Mouse (Mus musculus): ENCODE data around the gene Plxnd1. TPM values are rescaled to one million over a fixed set of nuclear protein-coding genes. Genes with fewer than 3 reads are reported as not detected.

Gene Plxnd1
- polyA plus RNA-seq, 1 experiment = 0.11 TPM

GRCm38 (mm10) chr6:116014111-116014510, 19.3 kb upstream of the Plxnd1 start:
- no peak for TF ChIP-seq TAL1 (IDR thresholded peaks at IDR 0.05; ENCODE audit: low read length)
- TF ChIP-seq GATA1 (IDR thresholded peaks at IDR 0.05; ENCODE audit: low read length) = no peak
- Histone ChIP-seq H3K4me3 (replicated peaks) (no peak overlapping the region), H3K27me3 (ENCODE audit: control insufficient read depth) (no peaks in the 10 kb centered on the region), H3K9me3 (ENCODE audit: control insufficient read depth, low read length) (no peaks in the 10 kb centered on the region), H3K4me1 (ENCODE audit: control insufficient read depth) (no peaks in the 10 kb centered on the region), H3K36me3 (ENCODE audit: control insufficient read depth) (no peaks in the 10 kb centered on the region)

- Histone ChIP-seq H3K9me3 (ENCODE audit: control insufficient read depth, low read length) (no peaks in the 10 kb centered on the region), H3K4me1 (ENCODE audit: control insufficient read depth) (no peaks in the 10 kb centered on the region), H3K36me3 (ENCODE audit: control insufficient read depth) (no peaks in the 10 kb centered on the region), H3K27me3 (ENCODE audit: control insufficient read depth) (no peaks in the 10 kb centered on the region), H3K4me3 (replicated peaks) (no peak overlapping the region)
- TF ChIP-seq TAL1 (IDR thresholded peaks at IDR 0.05; ENCODE audit: low read length) = no peak
- no peak for TF ChIP-seq GATA1 (IDR thresholded peaks at IDR 0.05; ENCODE audit: low read length)
Observed at GRCm38 (mm10) chr6:116013687-116014086, 18.9 kb upstream of the Plxnd1 start.

GRCm38 (mm10) chr6:116010541-116010940, 15.7 kb upstream of the Plxnd1 start:
- H3K4me1 ChIP-seq (ENCODE audit: control insufficient read depth) = peaks cover 2% of the 10 kb centered on the region; the same call in 1 of the 2 replicates
- no peaks in the 10 kb centered on the region for H3K36me3 ChIP-seq (ENCODE audit: control insufficient read depth)
- H3K27me3 ChIP-seq (ENCODE audit: control insufficient read depth) = peaks cover 4% of the 10 kb centered on the region
- H3K9me3 ChIP-seq (ENCODE audit: control insufficient read depth, low read length) = no peaks in the 10 kb centered on the region
- no peak overlapping the region for H3K4me3 ChIP-seq (replicated peaks)
- TF ChIP-seq TAL1 (IDR thresholded peaks at IDR 0.05; ENCODE audit: low read length) (no peak), GATA1 (IDR thresholded peaks at IDR 0.05; ENCODE audit: low read length) (no peak)

DNA sequence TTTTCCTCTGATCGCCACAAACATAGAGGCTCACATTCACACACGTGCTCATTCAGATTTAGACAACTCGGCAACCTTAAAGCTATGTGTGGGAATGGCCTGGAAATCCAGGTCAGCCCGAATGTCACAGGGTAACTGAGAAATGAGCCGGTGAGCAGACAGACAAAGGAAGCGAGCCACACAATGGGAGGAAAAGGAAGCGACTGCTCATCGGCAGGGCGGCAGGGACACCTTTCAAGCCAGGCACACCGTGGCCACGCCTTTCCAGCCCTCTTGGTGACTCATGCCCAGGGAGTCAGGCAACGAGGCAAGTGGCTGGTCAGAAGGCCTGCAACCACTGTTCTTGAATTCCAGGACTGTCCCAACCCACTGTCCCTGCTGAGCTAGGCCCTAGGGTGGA, 14.6 kb upstream of the Plxnd1 start:
- no peaks in the 10 kb centered on the region for H3K36me3 ChIP-seq (ENCODE audit: control insufficient read depth)
- no peaks in the 10 kb centered on the region for H3K9me3 ChIP-seq (ENCODE audit: control insufficient read depth, low read length)
- no peak for TF ChIP-seq GATA1 (IDR thresholded peaks at IDR 0.05; ENCODE audit: low read length)
- no peak for TF ChIP-seq TAL1 (IDR thresholded peaks at IDR 0.05; ENCODE audit: low read length)
- peaks cover 3% of the 10 kb centered on the region for H3K4me1 ChIP-seq (ENCODE audit: control insufficient read depth)
- H3K4me3 ChIP-seq (replicated peaks) = no peak overlapping the region
- peaks cover 4% of the 10 kb centered on the region for H3K27me3 ChIP-seq (ENCODE audit: control insufficient read depth)

DNA sequence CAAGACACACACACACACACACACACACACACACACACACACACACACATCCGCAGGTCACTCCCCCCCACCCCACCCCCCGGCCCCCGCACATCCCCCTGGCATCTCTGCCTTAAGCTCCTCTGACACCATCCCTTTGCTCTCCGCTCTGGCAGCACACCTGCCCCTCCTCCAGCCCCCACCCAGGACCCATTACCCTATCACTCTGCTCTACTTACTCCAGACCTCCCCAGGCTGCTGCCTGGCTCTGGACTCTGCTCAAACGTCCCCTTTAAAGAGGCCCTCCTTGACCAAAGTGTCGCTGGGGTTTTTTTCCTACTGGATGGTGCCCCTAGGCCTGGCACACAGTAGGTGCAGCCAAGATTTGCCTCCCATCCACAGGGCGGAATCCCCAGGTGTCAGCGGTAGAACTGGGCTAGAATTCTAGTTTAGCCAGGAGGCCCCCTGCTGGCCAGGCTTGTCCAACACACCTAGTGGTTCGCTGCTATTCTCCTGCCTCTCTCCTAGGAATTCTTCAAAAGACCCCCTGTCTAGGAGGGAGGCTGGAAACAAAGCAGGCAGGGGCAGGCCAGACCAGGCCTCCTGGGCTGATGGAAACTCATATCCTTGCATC, 12.9 kb upstream of the Plxnd1 start:
- Histone ChIP-seq H3K4me1 (ENCODE audit: control insufficient read depth) (peaks cover 17% of the 10 kb centered on the region), H3K4me3 (replicated peaks) (no peak overlapping the region), H3K27me3 (ENCODE audit: control insufficient read depth) (peaks cover 4% of the 10 kb centered on the region), H3K9me3 (ENCODE audit: control insufficient read depth, low read length) (no peaks in the 10 kb centered on the region), H3K36me3 (ENCODE audit: control insufficient read depth) (no peaks in the 10 kb centered on the region)
- TF ChIP-seq TAL1 (IDR thresholded peaks at IDR 0.05; ENCODE audit: low read length) (no peak), GATA1 (IDR thresholded peaks at IDR 0.05; ENCODE audit: low read length) (no peak)

DNA sequence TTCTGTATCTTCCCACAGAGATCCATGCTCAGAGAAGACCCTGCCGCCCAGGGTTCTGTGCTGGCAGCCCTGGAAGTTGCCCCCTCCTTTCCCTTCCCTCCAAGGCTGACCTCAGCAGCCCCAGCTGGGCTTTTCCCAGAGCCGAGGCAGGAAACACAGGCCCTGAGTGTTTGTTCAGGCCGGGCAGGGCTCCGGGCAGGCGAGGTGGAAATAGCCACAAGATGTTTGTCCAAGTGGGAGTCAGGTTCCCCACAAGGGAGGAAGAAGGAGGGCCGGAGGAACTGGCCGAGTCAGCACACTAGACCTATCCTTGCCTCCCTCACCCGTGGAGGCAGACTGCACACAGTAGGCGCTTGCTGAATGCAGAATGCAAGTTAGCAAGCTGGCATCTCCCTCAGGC, 11.9 kb upstream of the Plxnd1 start:
- Histone ChIP-seq H3K4me1 (ENCODE audit: control insufficient read depth) (peaks cover 20% of the 10 kb centered on the region), H3K4me3 (replicated peaks) (no peak overlapping the region)

DNA sequence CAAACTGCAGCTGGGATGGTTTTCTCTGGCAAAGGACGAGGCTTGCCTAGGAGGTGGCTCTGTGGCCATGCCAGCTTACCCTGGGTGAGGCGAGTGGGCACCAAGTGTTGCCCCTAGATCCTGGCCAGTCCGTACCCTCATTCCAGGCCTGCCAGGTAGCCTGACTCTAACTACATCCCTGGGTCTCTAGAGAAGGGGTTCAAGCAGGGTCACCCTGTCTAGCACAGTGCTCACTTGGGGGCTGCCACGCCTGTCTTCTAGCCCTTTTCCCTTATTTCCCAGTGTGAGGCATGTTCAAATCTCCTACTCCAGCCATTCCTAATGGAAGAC, 11.1 kb upstream of the Plxnd1 start:
- TF ChIP-seq TAL1 (IDR thresholded peaks at IDR 0.05; ENCODE audit: low read length) = no peak
- Histone ChIP-seq H3K4me3 (replicated peaks) (no peak overlapping the region), H3K9me3 (ENCODE audit: control insufficient read depth, low read length) (no peaks in the 10 kb centered on the region), H3K4me1 (ENCODE audit: control insufficient read depth) (peaks cover 20% of the 10 kb centered on the region), H3K36me3 (ENCODE audit: control insufficient read depth) (no peaks in the 10 kb centered on the region), H3K27me3 (ENCODE audit: control insufficient read depth) (peaks cover 4% of the 10 kb centered on the region)

More for the DNA sequence above, 11.9 kb upstream of the Plxnd1 start:
- H3K9me3 ChIP-seq (ENCODE audit: control insufficient read depth, low read length) = no peaks in the 10 kb centered on the region
- no peaks in the 10 kb centered on the region for H3K36me3 ChIP-seq (ENCODE audit: control insufficient read depth)
- H3K27me3 ChIP-seq (ENCODE audit: control insufficient read depth) = peaks cover 4% of the 10 kb centered on the region
- TF ChIP-seq GATA1 (IDR thresholded peaks at IDR 0.05; ENCODE audit: low read length) (no peak), TAL1 (IDR thresholded peaks at IDR 0.05; ENCODE audit: low read length) (no peak)

- H3K4me1 ChIP-seq (ENCODE audit: control insufficient read depth) = peaks cover 20% of the 10 kb centered on the region
- no peaks in the 10 kb centered on the region for H3K9me3 ChIP-seq (ENCODE audit: control insufficient read depth, low read length)
- H3K4me3 ChIP-seq (replicated peaks) = no peak overlapping the region
- TF ChIP-seq TAL1 (IDR thresholded peaks at IDR 0.05; ENCODE audit: low read length) (no peak), GATA1 (IDR thresholded peaks at IDR 0.05; ENCODE audit: low read length) (no peak)
- peaks cover 4% of the 10 kb centered on the region for H3K27me3 ChIP-seq (ENCODE audit: control insufficient read depth)
- no peaks in the 10 kb centered on the region for H3K36me3 ChIP-seq (ENCODE audit: control insufficient read depth)
Observed at GRCm38 (mm10) chr6:116005275-116005958, 10.6 kb upstream of the Plxnd1 start.

- H3K4me1 ChIP-seq (ENCODE audit: control insufficient read depth) = peaks cover 20% of the 10 kb centered on the region
- H3K4me3 ChIP-seq (replicated peaks) = no peak overlapping the region
- H3K36me3 ChIP-seq (ENCODE audit: control insufficient read depth) = no peaks in the 10 kb centered on the region
- no peaks in the 10 kb centered on the region for H3K9me3 ChIP-seq (ENCODE audit: control insufficient read depth, low read length)
- no peak for TF ChIP-seq TAL1 (IDR thresholded peaks at IDR 0.05; ENCODE audit: low read length)
- no peak for TF ChIP-seq GATA1 (IDR thresholded peaks at IDR 0.05; ENCODE audit: low read length)
- peaks cover 4% of the 10 kb centered on the region for H3K27me3 ChIP-seq (ENCODE audit: control insufficient read depth)
Observed at GRCm38 (mm10) chr6:116004716-116005115, 9.9 kb upstream of the Plxnd1 start.
